Mouse (Mus musculus): ENCODE data around the gene Edaradd.

The Edaradd gene

GRCm38 (mm10) chr13:12519955-12520584 lies at the start of gene Edaradd:
Gene Edaradd, minus strand, starts transcription at chr13:12520438.
- no peak for DNase-seq (ENCODE audit: low read depth)

- DNase-seq (ENCODE audit: low read depth): no peak
Measured at GRCm38 (mm10) chr13:12569741-12570140, 49.5 kb upstream of the Edaradd start.

- no peak for DNase-seq (ENCODE audit: low read depth)
Measured at GRCm38 (mm10) chr13:12568597-12569469, 48.6 kb upstream of the Edaradd start.

- DNase-seq (ENCODE audit: low read depth): no peak
Measured at GRCm38 (mm10) chr13:12567936-12568335, 47.7 kb upstream of the Edaradd start.

- DNase-seq (ENCODE audit: low read depth): peak; percentile 90
Measured at GRCm38 (mm10) chr13:12565621-12566390, 45.6 kb upstream of the Edaradd start, which contains the start of gene Ero1lb. Gene Ero1lb, plus strand, starts transcription at chr13:12565874.

- DNase-seq (ENCODE audit: low read depth): no peak
Measured at GRCm38 (mm10) chr13:12562256-12562655, 42.0 kb upstream of the Edaradd start.

GRCm38 (mm10) chr13:12561729-12562128 lies 41.5 kb upstream of the Edaradd start:
- no peak for DNase-seq (ENCODE audit: low read depth)

- no peak for DNase-seq (ENCODE audit: low read depth)
Measured at GRCm38 (mm10) chr13:12559462-12560120, 39.4 kb upstream of the Edaradd start.

GRCm38 (mm10) chr13:12559044-12559443 lies 38.8 kb upstream of the Edaradd start:
- DNase-seq (ENCODE audit: low read depth): no peak

GRCm38 (mm10) chr13:12554211-12554610 lies 34.0 kb upstream of the Edaradd start:
- no peak for DNase-seq (ENCODE audit: low read depth)

- no peak for DNase-seq (ENCODE audit: low read depth)
Measured at GRCm38 (mm10) chr13:12543880-12544568, 23.8 kb upstream of the Edaradd start.

GRCm38 (mm10) chr13:12543246-12543645 lies 23.0 kb upstream of the Edaradd start:
- no peak for DNase-seq (ENCODE audit: low read depth)

GRCm38 (mm10) chr13:12542006-12542981 lies 22.1 kb upstream of the Edaradd start:
- peak; percentile 36 for DNase-seq (ENCODE audit: low read depth)

GRCm38 (mm10) chr13:12540119-12540518 lies 19.9 kb upstream of the Edaradd start:
- no peak for DNase-seq (ENCODE audit: low read depth)

GRCm38 (mm10) chr13:12539716-12540115 lies 19.5 kb upstream of the Edaradd start:
- DNase-seq (ENCODE audit: low read depth): no peak

- DNase-seq (ENCODE audit: low read depth): peak; percentile 7
Measured at GRCm38 (mm10) chr13:12537971-12538370, 17.7 kb upstream of the Edaradd start.

- DNase-seq (ENCODE audit: low read depth): no peak
Measured at GRCm38 (mm10) chr13:12534628-12535027, 14.4 kb upstream of the Edaradd start.

GRCm38 (mm10) chr13:12525678-12526077 lies 5.4 kb upstream of the Edaradd start:
- DNase-seq (ENCODE audit: low read depth): no peak

- no peak for DNase-seq (ENCODE audit: low read depth)
Measured at GRCm38 (mm10) chr13:12522346-12522745, 2.1 kb upstream of the Edaradd start.

GRCm38 (mm10) chr13:12519371-12519770 lies 867 bp downstream of the Edaradd start:
- no peak for DNase-seq (ENCODE audit: low read depth)
